Mouse (Mus musculus) embryonic facial prominence, embryonic 14.5 days (tissue): ENCODE results near the gene Traf2. TPM values are rescaled to one million over a fixed set of nuclear protein-coding genes. Genes with fewer than 3 reads are reported as not detected.
"Not testable (repeated sequence)": the region's sequence is repeated elsewhere in the genome, so short reads cannot be mapped to it uniquely, and the experiment has no call there.

Experiments
- ATAC-seq: fragments of 200-750 bp; cut with Nextera tagmentation; 2 replicates; pipeline ENCODE4 v1.8.0; 2017; ENCODE audit warnings: low read depth, moderate number of reproducible peaks, moderate TSS enrichment
- DNase-seq: peaks from one replicate; pipeline ENCODE4 v3.0.0-alpha.2; 2015; ENCODE audit warnings: low spot score
- H3K27ac ChIP-seq: fragments of 300-500 bp; sonication (generic); replicated peaks from 2 replicates; pipeline ENCODE4 v1.5.1; 2014; ENCODE audit warnings: low read depth, mild to moderate bottlenecking, low read length, moderate library complexity
- H3K27me3 ChIP-seq: fragments of 300-500 bp; sonication (generic); replicated peaks from 2 replicates; pipeline ENCODE4 v1.6.1; 2014; ENCODE audit warnings: low read length; ENCODE audit not compliant: control insufficient read depth, insufficient read depth
- H3K36me3 ChIP-seq: fragments of 300-500 bp; sonication (generic); 2 replicates; pipeline ENCODE4 v1.6.1; 2014; ENCODE audit warnings: low read length, mixed read lengths; ENCODE audit not compliant: control insufficient read depth, insufficient read depth
- H3K4me1 ChIP-seq: fragments of 300-500 bp; sonication (generic); 2 replicates; pipeline ENCODE4 v1.6.1; 2014; ENCODE audit warnings: antibody characterized with exemption, low read length; ENCODE audit not compliant: control insufficient read depth, insufficient read depth
- H3K4me2 ChIP-seq: fragments of 300-500 bp; sonication (generic); 2 replicates; pipeline ENCODE4 v1.6.1; 2014; ENCODE audit warnings: low read depth, mild to moderate bottlenecking, low read length, moderate library complexity, mixed read lengths
- H3K4me3 ChIP-seq: fragments of 300-500 bp; sonication (generic); 2 replicates; pipeline ENCODE4 v1.5.1; 2014; ENCODE audit warnings: low read depth, mild to moderate bottlenecking, low read length
- H3K9ac ChIP-seq: fragments of 300-500 bp; sonication (generic); 2 replicates; pipeline ENCODE4 v1.6.1; 2014; ENCODE audit warnings: low read depth, mild to moderate bottlenecking, low read length, moderate library complexity, mixed read lengths
- H3K9me3 ChIP-seq: fragments of 300-500 bp; sonication (generic); 2 replicates; pipeline ENCODE4 v1.6.1; 2016; ENCODE audit warnings: low read length; ENCODE audit not compliant: control insufficient read depth
- WGBS: fragments of 180-500 bp; shearing (Covaris S2); extraction: QIAGEN DNeasy Blood & Tissue Kit; methylation state at CpG from one replicate; pipeline ENCODE4 v1.1.7; 2014; 5-methylcytosine and 5-hydroxymethylcytosine counted together
- polyA plus RNA-seq: library from polyadenylated mRNA; unstranded; fragments of >200 nt; fragmentation: Nextera tagmentation; extraction: Ambion mirVana; gene quantifications from 2 replicates; pipeline ENCODE4 v1.2.1, GENCODE M21; 2014

The Traf2 gene
- polyA plus RNA-seq, 1 experiment from 2014 or later = 30.0 TPM

DNA sequence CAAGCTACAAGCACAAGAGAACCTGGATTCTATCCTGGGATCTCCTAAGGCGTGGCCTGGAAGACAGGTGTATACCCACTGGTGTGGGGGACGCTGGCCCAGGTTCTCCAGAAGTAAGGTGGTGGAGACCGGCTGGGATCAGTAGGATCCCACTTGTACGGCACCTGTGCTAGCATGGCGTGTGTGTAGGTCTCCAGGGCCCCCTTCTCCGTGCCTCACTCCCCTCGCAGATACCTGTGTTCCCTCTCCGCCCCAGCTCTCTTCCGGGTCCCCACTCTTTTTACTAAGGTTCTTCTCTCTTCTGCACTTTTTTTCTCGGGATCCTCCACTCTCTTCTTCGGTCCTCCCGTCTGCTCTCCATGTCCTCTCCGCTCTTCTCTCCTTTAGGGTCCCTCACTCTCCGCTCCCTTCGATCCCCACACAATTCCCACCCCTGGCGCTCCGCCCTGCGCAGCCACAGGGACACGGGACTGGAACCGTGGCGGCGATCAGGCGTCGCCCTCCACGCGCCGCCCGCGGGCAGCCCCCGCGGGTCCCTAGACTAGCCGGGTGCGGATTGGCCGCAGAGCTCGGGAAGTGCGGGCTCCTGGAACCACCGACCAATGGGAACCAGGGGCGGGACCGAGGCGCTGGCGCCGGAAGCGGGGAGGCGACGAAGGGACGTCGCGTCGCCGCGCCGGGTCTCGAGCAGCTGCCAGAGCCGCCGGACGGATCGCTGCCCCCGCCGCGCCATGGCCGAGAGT, 10.7 kb upstream of the Traf2 start, which contains the start of gene Edf1:
Edf1 (plus strand) TSS at position 627 of the 743 bp plus-strand sequence.
- ATAC-seq = peak; percentile 99

DNA sequence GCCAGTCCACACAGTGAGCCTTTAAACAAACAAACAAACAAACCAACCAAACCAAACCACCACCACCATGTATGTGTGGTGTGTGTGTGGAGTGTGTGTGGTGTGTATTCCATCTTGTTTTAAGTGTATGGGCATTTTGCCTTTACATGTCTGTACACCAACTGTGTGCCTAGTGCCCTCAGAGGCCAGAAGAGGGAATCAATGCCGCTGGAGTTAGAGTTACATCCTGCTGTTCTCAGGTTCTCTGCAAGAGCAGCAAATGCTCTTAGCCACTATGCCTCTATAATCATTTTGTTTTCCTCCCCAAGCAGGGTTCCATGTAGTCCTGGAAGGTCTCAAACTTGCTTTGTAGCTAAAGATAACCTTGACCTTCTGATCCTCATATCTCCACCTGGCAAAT, 9.6 kb upstream of the Traf2 start:
- 40% methylated on average over 1 of the region's 1 CpGs for WGBS
- DNase-seq = no peak
- Histone ChIP-seq H3K4me1 (peaks cover 13% of the 10 kb centered on the region), H3K9ac (no peak overlapping the region), H3K27ac (no peak overlapping the region), H3K27me3 (no peaks in the 10 kb centered on the region), H3K36me3 (peaks cover 22% of the 10 kb centered on the region), H3K9me3 (no peaks in the 10 kb centered on the region), H3K4me2 (no peak overlapping the region), H3K4me3 (no peak overlapping the region)
- ATAC-seq = no peak

More for the DNA sequence above, 10.7 kb upstream of the Traf2 start, which contains the start of gene Edf1:
- WGBS = under 1% methylated on average over 38 of the region's 61 CpGs
- DNase-seq = peak; percentile 97
- Histone ChIP-seq H3K36me3 (peaks cover 33% of the 10 kb centered on the region), H3K4me1 (peaks cover 13% of the 10 kb centered on the region), H3K27ac (peak within 1 kb of the TSS; percentile 68), H3K27me3 (no peaks in the 10 kb centered on the region), H3K9ac (peak within 1 kb of the TSS; percentile 88), H3K4me3 (peak within 1 kb of the TSS; percentile 79), H3K9me3 (no peaks in the 10 kb centered on the region), H3K4me2 (peak within 1 kb of the TSS; percentile 83)

DNA sequence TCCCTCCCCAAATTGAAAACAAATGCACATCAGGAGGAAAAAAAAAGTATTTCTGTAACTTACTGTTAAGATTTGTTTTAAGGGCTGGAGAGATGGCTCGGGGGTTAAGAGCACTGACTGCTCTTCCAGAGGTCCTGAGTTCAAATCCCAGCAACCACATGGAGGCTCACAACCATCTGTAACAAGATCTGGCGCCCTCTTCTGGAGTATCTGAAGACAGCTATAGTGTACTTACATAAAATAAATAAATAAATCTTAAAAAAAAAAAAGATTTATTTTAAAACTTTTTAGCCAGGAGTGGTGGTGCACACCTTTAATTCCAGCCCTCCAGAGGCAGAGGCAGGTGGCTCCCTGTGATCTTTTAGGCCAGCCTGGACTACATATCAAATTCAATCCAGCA, 8.7 kb upstream of the Traf2 start:
- not testable (repeated sequence) for DNase-seq, H3K9ac ChIP-seq, H3K27me3 ChIP-seq, H3K4me3 ChIP-seq, H3K27ac ChIP-seq, H3K9me3 ChIP-seq, H3K4me2 ChIP-seq, ATAC-seq
- WGBS = 47% methylated on average over 2 of the region's 2 CpGs
- H3K36me3 ChIP-seq = peaks cover 13% of the 10 kb centered on the region
- H3K4me1 ChIP-seq = peaks cover 13% of the 10 kb centered on the region

DNA sequence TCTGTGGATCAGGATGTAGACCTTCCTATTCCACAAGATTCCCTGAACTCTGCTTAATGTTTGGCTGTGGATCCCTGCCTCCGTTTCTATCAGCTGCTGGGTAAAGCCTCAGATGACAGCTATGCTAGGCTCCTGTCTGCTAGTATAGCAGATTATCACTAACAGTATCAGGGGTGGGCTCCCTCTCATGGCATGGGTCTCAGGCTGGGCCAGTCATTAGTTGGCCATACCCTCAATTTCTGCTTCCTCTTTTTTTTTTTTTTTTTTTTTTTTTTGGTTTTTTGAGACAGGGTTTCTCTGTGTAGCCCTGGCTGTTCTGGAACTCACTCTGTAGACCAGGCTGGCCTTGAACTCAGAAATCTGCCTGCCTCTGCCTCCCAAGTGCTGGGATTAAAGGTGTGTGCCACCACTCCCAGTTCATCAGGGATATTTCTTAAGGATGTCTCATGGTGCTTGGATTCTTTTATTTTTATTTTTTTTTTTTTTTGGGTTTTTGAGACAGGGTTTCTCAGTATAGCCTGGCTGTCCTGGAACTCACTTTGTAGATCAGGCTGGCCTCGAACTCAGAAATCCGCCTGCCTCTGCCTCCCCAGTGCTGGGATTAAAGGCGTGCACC, 6.5 kb upstream of the Traf2 start:
- H3K9ac ChIP-seq, H3K9me3 ChIP-seq, H3K4me3 ChIP-seq, H3K4me2 ChIP-seq, H3K4me1 ChIP-seq, H3K36me3 ChIP-seq, H3K27me3 ChIP-seq, ATAC-seq, H3K27ac ChIP-seq, DNase-seq: not testable (repeated sequence)
- 87% methylated on average over 4 of the region's 4 CpGs for WGBS

DNA sequence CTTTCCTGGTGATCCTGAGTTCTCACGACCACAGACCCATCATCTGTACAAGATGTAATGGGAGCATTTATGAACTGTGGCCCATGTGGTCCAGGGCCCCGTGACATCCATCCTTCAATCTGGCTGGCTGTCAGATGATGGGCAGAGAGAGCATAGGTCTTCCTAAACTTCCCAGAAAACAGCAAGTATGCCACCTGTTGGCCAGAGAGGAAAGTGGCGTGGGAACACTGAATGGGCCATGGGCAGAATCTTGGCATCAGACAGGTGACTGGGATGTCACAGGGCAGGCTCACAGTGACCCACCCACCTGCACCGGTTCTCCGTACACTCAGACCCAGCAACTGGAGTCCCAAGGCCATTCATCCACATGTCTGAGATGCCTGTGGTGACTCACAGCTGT, 4.4 kb upstream of the Traf2 start:
- Histone ChIP-seq H3K27me3 (no peaks in the 10 kb centered on the region), H3K9me3 (no peaks in the 10 kb centered on the region), H3K9ac (no peak overlapping the region), H3K36me3 (no peaks in the 10 kb centered on the region), H3K4me1 (no peaks in the 10 kb centered on the region), H3K4me2 (no peak overlapping the region), H3K4me3 (no peak overlapping the region), H3K27ac (no peak overlapping the region)
- ATAC-seq (no peak), DNase-seq (peak; percentile 22)
- WGBS = 22% methylated on average over 5 of the region's 5 CpGs

DNA sequence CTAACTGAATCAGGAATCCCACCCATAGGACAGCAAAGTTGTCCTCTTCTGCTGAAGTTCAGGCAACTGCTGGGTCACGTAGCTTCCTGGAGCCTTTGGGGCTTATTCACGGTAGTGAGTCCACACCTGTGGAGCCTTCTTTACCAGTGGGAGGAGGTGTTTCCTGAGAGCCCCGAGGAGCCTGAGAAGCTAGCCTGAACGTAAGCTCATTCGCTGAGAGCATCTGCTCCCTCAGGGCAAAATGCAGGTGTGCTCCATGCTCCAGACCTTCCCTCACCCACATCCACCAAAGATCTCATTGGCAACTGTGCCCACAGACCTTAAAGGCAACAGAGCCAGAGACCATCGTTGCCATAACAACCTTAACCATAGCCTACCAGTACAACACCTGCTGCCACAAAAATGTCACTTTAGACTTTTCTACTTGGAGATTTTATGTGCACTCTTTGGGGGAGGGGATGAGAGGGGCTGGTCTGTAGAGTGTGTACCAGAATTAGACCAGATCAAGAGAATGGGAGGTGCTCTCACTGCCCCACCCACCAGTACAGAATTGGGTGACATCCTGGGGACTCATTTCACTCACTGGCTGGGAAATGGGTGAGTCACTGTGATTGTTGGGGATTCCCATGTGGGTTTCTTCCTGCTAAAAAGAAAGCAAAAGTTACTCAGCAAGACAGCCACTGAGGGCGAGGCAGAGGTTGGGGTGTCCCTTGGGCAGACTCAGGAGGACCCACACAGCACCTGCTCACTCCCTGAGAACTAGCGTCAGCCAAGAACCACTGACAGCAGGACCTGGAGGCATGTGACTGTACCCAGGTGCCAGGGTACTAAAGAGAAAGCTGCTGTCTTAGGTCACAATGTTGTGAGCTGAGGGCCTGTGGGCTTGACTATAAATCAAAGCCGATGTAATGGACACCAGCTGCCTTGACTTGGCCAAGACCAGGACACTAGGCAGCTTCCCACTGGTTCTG, 2.6 kb upstream of the Traf2 start:
- no peaks in the 10 kb centered on the region for H3K36me3 ChIP-seq
- H3K4me2 ChIP-seq = no peak overlapping the region
- 68% methylated on average over 9 of the region's 9 CpGs for WGBS
- DNase-seq (no peak), ATAC-seq (no peak)
- H3K9me3 ChIP-seq = no peaks in the 10 kb centered on the region
- peaks cover 4% of the 10 kb centered on the region; the same call in 1 of the 2 replicates for H3K4me1 ChIP-seq
- H3K9ac ChIP-seq = no peak overlapping the region
- no peaks in the 10 kb centered on the region for H3K27me3 ChIP-seq
- no peak overlapping the region for H3K4me3 ChIP-seq
- H3K27ac ChIP-seq = no peak overlapping the region

DNA sequence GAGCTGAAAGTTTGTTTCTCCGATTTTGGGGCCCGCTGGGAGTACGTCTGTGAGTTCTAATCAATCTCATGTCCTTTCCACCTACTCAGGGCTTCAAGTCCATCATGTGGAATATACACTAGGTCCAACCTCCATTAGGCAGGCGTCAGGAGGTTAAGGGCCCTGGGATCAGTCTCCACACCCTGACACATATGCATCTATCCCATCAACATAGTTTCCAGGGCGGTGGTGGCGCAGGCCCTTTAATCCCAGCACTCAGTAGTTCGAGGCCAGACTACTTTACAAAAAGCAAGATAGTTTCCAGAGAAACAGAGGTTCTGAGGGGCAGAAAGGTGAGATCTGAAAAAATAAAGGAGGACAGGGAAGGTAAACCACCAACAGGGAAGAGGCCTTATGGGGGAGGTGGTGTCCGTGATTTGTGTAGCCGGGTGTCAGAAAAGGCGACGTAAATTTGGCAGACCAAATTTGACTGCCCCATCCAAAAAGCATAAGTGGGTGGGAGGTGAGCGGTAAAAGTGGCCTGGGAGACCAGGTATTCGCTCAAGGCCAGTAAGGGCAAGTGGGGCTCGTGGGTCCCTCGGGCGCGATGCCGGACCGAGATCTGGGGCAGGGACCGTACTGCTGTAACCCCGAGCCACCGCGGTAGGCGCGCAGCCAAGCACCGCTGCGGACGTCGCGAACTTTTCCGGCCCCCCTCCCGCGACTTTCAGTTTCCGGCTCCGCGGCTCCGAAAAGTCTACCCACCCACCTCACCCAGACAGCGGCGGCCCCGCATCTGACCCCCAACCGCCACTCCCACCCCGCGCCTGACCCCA, 537 bp downstream of the Traf2 start:
- H3K36me3 ChIP-seq = no peaks in the 10 kb centered on the region
- no peak for DNase-seq
- peak; percentile 69 for ATAC-seq
- WGBS = 14% methylated on average over 24 of the region's 43 CpGs
- no peaks in the 10 kb centered on the region for H3K9me3 ChIP-seq
- peaks cover 4% of the 10 kb centered on the region; the same call in 1 of the 2 replicates for H3K4me1 ChIP-seq
- peak overlapping the region; percentile 81 for H3K4me2 ChIP-seq
- peak overlapping the region; percentile 75 for H3K27ac ChIP-seq
- peak overlapping the region; percentile 74 for H3K9ac ChIP-seq
- peak overlapping the region; percentile 58 for H3K4me3 ChIP-seq
- no peaks in the 10 kb centered on the region for H3K27me3 ChIP-seq
